ENCODE assay signal across 24 mouse cellular contexts in genomic region chr14:118124771-118125170, GRCm38 (mm10). TPM values are rescaled to one million over a fixed set of nuclear protein-coding genes. Genes with fewer than 3 reads are reported as not detected.
DNase-seq lines count a peak whose midpoint lies in the region; ATAC-seq and TF ChIP-seq lines count a peak whose summit lies in the region.
"Had no signal": no experiment of that assay in that cellular context is flagged by ENCODE, and none has a peak within 500 bp of the region (broad histone marks: within the 10 kb centered on the region; RNA-seq: fewer than 3 reads in every experiment).

No protein-coding gene starts in this region.

- no peak overlapping the region for H3K4me2 ChIP-seq in heart, embryonic 11.5 days
- H3K4me2 ChIP-seq in kidney, embryonic 15.5 days: no peak overlapping the region
- H3K4me2 ChIP-seq in kidney, embryonic 14.5 days (replicated peaks; ENCODE audit: low read depth, low read length): no peak overlapping the region
- H3K4me2 ChIP-seq: embryonic facial prominence, embryonic 12.5 days; forebrain, embryonic 13.5 days had no signal

- 88% methylated on average over 4 of the region's 4 CpGs for WGBS in heart, embryonic 11.5 days (ENCODE audit: insufficient replicate concordance)
- WGBS in kidney, adult 2 months: 68% methylated on average over 4 of the region's 4 CpGs
- 92% methylated on average over 4 of the region's 4 CpGs for WGBS in kidney, embryonic 15.5 days
- 91% methylated on average over 4 of the region's 4 CpGs for WGBS in kidney, embryonic 14.5 days

- peak; percentile 15 for DNase-seq in heart, adult 11 months
- DNase-seq in kidney, adult 2 months: peak; percentile 63
- peak; percentile 58 for DNase-seq in kidney, adult 9 months
- DNase-seq in kidney, adult 18-20 months: no peak
- peak; percentile 39 to 43 for DNase-seq in kidney, postnatal 36 days
- DNase-seq: adrenal gland, adult 8-10 months; adrenal gland, postnatal 14 days; adrenal gland, postnatal 36 days; B cell, adult 2 months; cerebellum, adult 11-12 months; cerebellum, adult 2 months; cerebellum, adult 9-10 months; cerebellum, postnatal 10 days; cerebellum, postnatal 25 days had no signal

- TF ChIP-seq POLR2A in kidney, adult 2 months (IDR thresholded peaks at IDR 0.05; ENCODE audit: low read depth, low read length): no peak

- H3K9me3 ChIP-seq in heart, embryonic 11.5 days (replicated peaks; ENCODE audit: control insufficient read depth, low read length): no peaks in the 10 kb centered on the region
- H3K9me3 ChIP-seq in kidney, embryonic 15.5 days (replicated peaks): no peaks in the 10 kb centered on the region
- no peaks in the 10 kb centered on the region for H3K9me3 ChIP-seq in kidney, embryonic 14.5 days (ENCODE audit: control insufficient read depth, low read length)
- H3K9me3 ChIP-seq: embryonic facial prominence, embryonic 10.5 days; embryonic facial prominence, embryonic 12.5 days; forebrain, embryonic 13.5 days; G1E had no signal

- H3K27me3 ChIP-seq in heart, embryonic 11.5 days (ENCODE audit: control insufficient read depth, insufficient read depth, low read length): no peaks in the 10 kb centered on the region
- H3K27me3 ChIP-seq in kidney, adult 2 months (replicated peaks; ENCODE audit: control insufficient read depth, insufficient read depth, low read length): no peaks in the 10 kb centered on the region
- H3K27me3 ChIP-seq in kidney, embryonic 15.5 days: no peaks in the 10 kb centered on the region
- no peaks in the 10 kb centered on the region for H3K27me3 ChIP-seq in kidney, embryonic 14.5 days (ENCODE audit: control insufficient read depth, insufficient read depth, low read length)
- H3K27me3 ChIP-seq: CH12.LX; embryonic facial prominence, embryonic 12.5 days; forebrain, embryonic 13.5 days; Patski had no signal

- no peak overlapping the region for H3K27ac ChIP-seq in heart, embryonic 11.5 days (ENCODE audit: low read depth, low read length)
- no peak overlapping the region; the same call in 1 of the 2 replicates for H3K27ac ChIP-seq in kidney, adult 2 months (ENCODE audit: insufficient read depth, low read depth, low read length)
- H3K27ac ChIP-seq in kidney, embryonic 15.5 days: no peak overlapping the region
- H3K27ac ChIP-seq in kidney, embryonic 14.5 days (ENCODE audit: low read depth, low read length): no peak overlapping the region
- H3K27ac ChIP-seq: embryonic facial prominence, embryonic 10.5 days; embryonic facial prominence, embryonic 12.5 days; forebrain, embryonic 13.5 days had no signal

- H3K4me1 ChIP-seq in heart, embryonic 11.5 days (ENCODE audit: control insufficient read depth, insufficient read depth, low read length): no peaks in the 10 kb centered on the region
- H3K4me1 ChIP-seq in kidney, adult 2 months (ENCODE audit: control insufficient read depth, insufficient read depth, low read length): peaks cover 5% of the 10 kb centered on the region; the same call in 1 of the 2 replicates
- H3K4me1 ChIP-seq in kidney, embryonic 15.5 days: no peaks in the 10 kb centered on the region
- no peaks in the 10 kb centered on the region for H3K4me1 ChIP-seq in kidney, embryonic 14.5 days (ENCODE audit: control insufficient read depth, insufficient read depth, low read length)
- H3K4me1 ChIP-seq: embryonic facial prominence, embryonic 10.5 days; embryonic facial prominence, embryonic 12.5 days; forebrain, embryonic 13.5 days had no signal

- H3K9ac ChIP-seq in heart, embryonic 11.5 days (ENCODE audit: low read depth, low read length): no peak overlapping the region
- no peak overlapping the region for H3K9ac ChIP-seq in kidney, embryonic 15.5 days
- H3K9ac ChIP-seq in kidney, embryonic 14.5 days (ENCODE audit: low read depth, low read length): no peak overlapping the region
- H3K9ac ChIP-seq: embryonic facial prominence, embryonic 12.5 days; forebrain, embryonic 13.5 days had no signal

- TF ChIP-seq CTCF in kidney, adult 2 months (conservative IDR thresholded peaks at IDR 0.05; ENCODE audit: insufficient read depth, insufficient read length, low read depth, low read length): no peak

- ATAC-seq in heart, embryonic 11.5 days (replicated peaks; ENCODE audit: insufficient number of reproducible peaks, low FRiP score, low TSS enrichment): no peak
- ATAC-seq in kidney, embryonic 15.5 days (replicated peaks; ENCODE audit: low FRiP score): no peak
- ATAC-seq in kidney, embryonic 14.5 days (ENCODE audit: low FRiP score, low TSS enrichment): no peak
- ATAC-seq: CD4-positive, CD25-positive, alpha-beta regulatory T cell, adult 4 months; forebrain, embryonic 13.5 days; Patski had no signal

- H3K36me3 ChIP-seq in heart, embryonic 11.5 days (ENCODE audit: control insufficient read depth, insufficient read depth, low read length): peaks cover 14% of the 10 kb centered on the region; the same call in 1 of the 2 replicates
- H3K36me3 ChIP-seq in kidney, adult 2 months (ENCODE audit: control insufficient read depth, insufficient read depth, low read length): no peaks in the 10 kb centered on the region
- peaks cover 93% of the 10 kb centered on the region for H3K36me3 ChIP-seq in kidney, embryonic 15.5 days
- peaks cover 69% of the 10 kb centered on the region for H3K36me3 ChIP-seq in kidney, embryonic 14.5 days (ENCODE audit: control insufficient read depth, insufficient read depth, low read length)

- no peak overlapping the region for H3K4me3 ChIP-seq in heart, embryonic 11.5 days (ENCODE audit: low read depth, low read length)
- no peak overlapping the region for H3K4me3 ChIP-seq in kidney, adult 2 months (ENCODE audit: insufficient read depth, low read depth, low read length)
- no peak overlapping the region for H3K4me3 ChIP-seq in kidney, embryonic 15.5 days (replicated peaks)
- H3K4me3 ChIP-seq in kidney, embryonic 14.5 days (ENCODE audit: low read length): no peak overlapping the region
- H3K4me3 ChIP-seq: embryonic facial prominence, embryonic 10.5 days; embryonic facial prominence, embryonic 12.5 days; forebrain, embryonic 13.5 days had no signal

RNA-seq across cellular contexts. Expression of gene Tgds, which starts 7.8 kb away (rescaled TPM):
- 35.9 and 37.8 TPM in 2 replicates for polyA plus RNA-seq in heart, embryonic 11.5 days (2014; fragmentation: Nextera tagmentation; extraction: Ambion mirVana)
- polyA plus RNA-seq in kidney, adult 2 months (2012; rRNA removed): 14.1 and 15.9 TPM in 2 replicates
- 36.7 and 38.1 TPM in 2 replicates for polyA plus RNA-seq in kidney, embryonic 15.5 days (2015; fragmentation: Nextera tagmentation; extraction: Ambion mirVana)
- polyA plus RNA-seq in kidney, embryonic 14.5 days (2014; fragmentation: Nextera tagmentation; extraction: Ambion mirVana): 33.0 and 35.3 TPM in 2 replicates

RNA-seq across cellular contexts. Expression of gene Gpr180, which starts 12.2 kb away (rescaled TPM):
- 37.5 and 44.1 TPM in 2 replicates for polyA plus RNA-seq in heart, embryonic 11.5 days (2014; fragmentation: Nextera tagmentation; extraction: Ambion mirVana)
- polyA plus RNA-seq in kidney, adult 2 months (2012; rRNA removed): 34.6 and 36.7 TPM in 2 replicates
- 54.6 and 58.6 TPM in 2 replicates for polyA plus RNA-seq in kidney, embryonic 15.5 days (2015; fragmentation: Nextera tagmentation; extraction: Ambion mirVana)
- polyA plus RNA-seq in kidney, embryonic 14.5 days (2014; fragmentation: Nextera tagmentation; extraction: Ambion mirVana): 41.3 and 55.5 TPM in 2 replicates
